Mouse (Mus musculus) cerebellum, adult 2 months (tissue): ENCODE data around the gene Ccdc83. TPM values are rescaled to one million over a fixed set of nuclear protein-coding genes. Genes with fewer than 3 reads are reported as not detected.

Source experiments
- DNase-seq, 2 experiments: peaks; one replicate each; pipeline ENCODE4 v3.0.0; 2021
- H3K27ac ChIP-seq: fragments of 200-500 bp; 2 replicates; pipeline ENCODE4 v1.5.1; 2012; ENCODE audit warnings: low read length, control low read depth, inconsistent platforms; ENCODE audit not compliant: insufficient read depth
- H3K27me3 ChIP-seq: fragments of 200-500 bp; 2 replicates; pipeline ENCODE4 v1.6.1; 2012; ENCODE audit warnings: inconsistent platforms, mild to moderate bottlenecking, low read length, moderate library complexity; ENCODE audit not compliant: control insufficient read depth, insufficient read depth
- H3K4me1 ChIP-seq: fragments of 200-500 bp; 2 replicates; pipeline ENCODE4 v1.6.1; 2011; ENCODE audit warnings: low read length; ENCODE audit not compliant: control insufficient read depth, insufficient read depth
- H3K4me3 ChIP-seq: fragments of 200-500 bp; replicated peaks from 2 replicates; pipeline ENCODE3; 2011; ENCODE audit warnings: mild to moderate bottlenecking, low read depth, low read length, control low read depth; ENCODE audit not compliant: insufficient read depth
- CTCF ChIP-seq: fragments of 200-500 bp; IDR thresholded peaks from 2 replicates; pipeline ENCODE4 v1.5.1; 2011; ENCODE audit warnings: low read depth, mild to moderate bottlenecking, control low read depth, low read length, moderate library complexity, borderline replicate concordance; ENCODE audit not compliant: insufficient read depth
- POLR2A ChIP-seq: fragments of 200-500 bp; IDR thresholded peaks from 2 replicates; pipeline ENCODE4 v1.6.1; 2011; ENCODE audit warnings: low read length, control low read depth, borderline replicate concordance; ENCODE audit not compliant: insufficient read depth
- WGBS: fragments of 180-500 bp; shearing (Covaris S2); methylation state at CpG from one replicate; pipeline ENCODE4 v1.1.7; 2018; 5-methylcytosine and 5-hydroxymethylcytosine counted together
- polyA plus RNA-seq: library from polyadenylated mRNA; depleted of rRNA; stranded (reverse); fragments of >200 nt; gene quantifications from 2 replicates; pipeline ENCODE4 v1.2.3, GENCODE M21; 2012

Gene Ccdc83
- polyA plus RNA-seq, 1 experiment: not detected

- no peaks in the 10 kb centered on the region for H3K4me1 ChIP-seq
- H3K4me3 ChIP-seq: no peak overlapping the region
- H3K27ac ChIP-seq: no peak overlapping the region
- TF ChIP-seq POLR2A (no peak), CTCF (no peak)
- 96% methylated on average over 4 of the region's 4 CpGs for WGBS
- H3K27me3 ChIP-seq: no peaks in the 10 kb centered on the region
- DNase-seq: no peak
Measured at GRCm38 (mm10) chr7:90279136-90279535, 13.6 kb upstream of the Ccdc83 start.

GRCm38 (mm10) chr7:90277769-90278168 is 12.2 kb upstream of the Ccdc83 start:
- H3K4me3 ChIP-seq: no peak overlapping the region
- 94% methylated on average over 4 of the region's 4 CpGs for whole genome bisulfite sequencing
- no peaks in the 10 kb centered on the region for H3K27me3 ChIP-seq
- no peak for TF ChIP-seq POLR2A
- TF ChIP-seq CTCF: no peak
- H3K27ac ChIP-seq: no peak overlapping the region
- no peak for DNase-seq
- H3K4me1 ChIP-seq: no peaks in the 10 kb centered on the region

- 91% methylated on average over 3 of the region's 3 CpGs for WGBS
- no peak for DNase-seq
- Histone ChIP-seq H3K4me1 (no peaks in the 10 kb centered on the region), H3K4me3 (no peak overlapping the region), H3K27ac (no peak overlapping the region), H3K27me3 (no peaks in the 10 kb centered on the region)
- no peak for TF ChIP-seq CTCF
- no peak for TF ChIP-seq POLR2A
Measured at GRCm38 (mm10) chr7:90277246-90277645, 11.7 kb upstream of the Ccdc83 start.

GRCm38 (mm10) chr7:90274561-90275100 is 9.1 kb upstream of the Ccdc83 start:
- Histone ChIP-seq H3K4me3 (no peak overlapping the region), H3K4me1 (no peaks in the 10 kb centered on the region), H3K27ac (no peak overlapping the region), H3K27me3 (no peaks in the 10 kb centered on the region)
- DNase-seq: peak in 1 of 2 experiments; percentile 13
- 31% methylated on average over 11 of the region's 11 CpGs for WGBS
- TF ChIP-seq POLR2A: no peak
- TF ChIP-seq CTCF: no peak

GRCm38 (mm10) chr7:90270141-90270540 is 4.6 kb upstream of the Ccdc83 start:
- no peaks in the 10 kb centered on the region for H3K4me1 ChIP-seq
- no peak overlapping the region for H3K27ac ChIP-seq
- DNase-seq: no peak
- WGBS: 88% methylated on average over 3 of the region's 3 CpGs
- no peak overlapping the region for H3K4me3 ChIP-seq
- H3K27me3 ChIP-seq: no peaks in the 10 kb centered on the region
- no peak for TF ChIP-seq CTCF

- WGBS: 29% methylated on average over 7 of the region's 7 CpGs
- no peaks in the 10 kb centered on the region for H3K27me3 ChIP-seq
- no peak for TF ChIP-seq CTCF
- TF ChIP-seq POLR2A: no peak
- no peaks in the 10 kb centered on the region for H3K4me1 ChIP-seq
- no peak for DNase-seq
- no peak overlapping the region for H3K4me3 ChIP-seq
- H3K27ac ChIP-seq: no peak overlapping the region
Measured at GRCm38 (mm10) chr7:90261902-90262599, 3.5 kb downstream of the Ccdc83 start.

- H3K4me1 ChIP-seq: no peaks in the 10 kb centered on the region
- H3K4me3 ChIP-seq: no peak overlapping the region
- WGBS: 77% methylated on average over 2 of the region's 2 CpGs
- no peaks in the 10 kb centered on the region for H3K27me3 ChIP-seq
- H3K27ac ChIP-seq: no peak overlapping the region
- no peak for DNase-seq
- no peak for TF ChIP-seq CTCF
- no peak for TF ChIP-seq POLR2A
Measured at GRCm38 (mm10) chr7:90259899-90260298, 5.7 kb downstream of the Ccdc83 start.

- Histone ChIP-seq H3K4me3 (no peak overlapping the region), H3K27ac (no peak overlapping the region), H3K27me3 (no peaks in the 10 kb centered on the region), H3K4me1 (no peaks in the 10 kb centered on the region)
- DNase-seq: no peak
- 92% methylated on average over 2 of the region's 2 CpGs for WGBS
- TF ChIP-seq CTCF: no peak
- TF ChIP-seq POLR2A: no peak
Measured at GRCm38 (mm10) chr7:90258701-90259100, 6.9 kb downstream of the Ccdc83 start.
